Mouse (Mus musculus) layer of hippocampus, adult 18-20 months (tissue): Measurements from ENCODE around the gene Olfr288. TPM values are rescaled to one million over a fixed set of nuclear protein-coding genes. Genes with fewer than 3 reads are reported as not detected.

Source experiments
- DNase-seq, 2 experiments: peaks; one replicate each; pipeline ENCODE4 v3.0.0; 2022; ENCODE audit warnings: low spot score in 2 of 2
- long read RNA-seq: library from polyadenylated mRNA; stranded (forward); transcript quantifications from one replicate; pipeline ENCODE4 v2.0.0, GENCODE M21; 2021
- total RNA-seq, 2 experiments: library from RNA; stranded (reverse); gene quantifications; 2 replicates each; pipeline ENCODE4 v1.2.3; 2021

Gene Olfr288
- total RNA-seq, result under 1 TPM in 1 of 2 experiments, not detected in 1; 0.68 TPM
- long read RNA-seq, result 0 reads

GRCm38 (mm10) chr15:98195442-98195841 lies at the start of gene Olfr288:
TSS of gene Olfr288 (minus strand) at chr15:98195542.
- DNase-seq, result no peak

DNA sequence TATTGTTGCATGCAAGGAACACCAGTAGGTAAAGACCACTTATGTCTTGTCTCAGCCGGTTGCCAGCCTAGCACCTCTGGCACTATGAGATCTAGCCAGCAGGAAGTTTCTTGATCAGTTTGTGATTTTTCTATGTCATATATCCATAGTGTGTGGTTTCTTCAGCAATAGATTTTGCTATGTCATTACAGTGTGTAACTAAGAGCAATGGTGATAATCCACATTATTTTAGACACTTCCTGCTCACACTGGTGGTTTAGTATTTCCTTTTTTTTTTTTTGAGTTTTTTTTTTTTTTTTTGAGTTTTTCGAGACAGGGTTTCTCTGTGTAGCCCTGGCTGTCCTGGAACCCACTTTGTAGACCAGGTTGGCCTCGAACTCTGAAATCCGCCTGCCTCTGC lies 40.1 kb upstream of the Olfr288 start:
- no peak for DNase-seq

DNA sequence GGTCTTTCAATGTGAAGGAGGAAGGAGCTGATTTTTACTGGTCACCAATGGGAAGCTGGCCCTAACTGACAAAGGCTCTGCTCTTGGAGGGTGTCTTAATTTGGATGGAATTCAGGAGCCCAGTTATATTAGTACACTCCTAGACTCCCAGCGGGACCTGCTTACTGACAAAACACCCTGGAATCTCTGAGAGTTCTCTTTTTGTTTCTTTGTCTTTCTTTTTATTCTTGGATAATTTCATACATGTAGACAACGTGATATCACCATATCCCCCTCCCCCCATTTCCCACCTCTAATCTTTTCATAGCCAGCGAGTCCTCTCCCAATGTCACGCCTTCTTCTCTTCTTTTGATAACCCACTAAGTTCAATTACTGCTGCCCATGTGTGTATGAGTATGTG lies 39.0 kb upstream of the Olfr288 start, which contains the start of gene Olfr286:
TSS of gene Olfr286 (minus strand) at position 101 of the 400 bp plus-strand sequence.
- no peak for DNase-seq

- no peak for DNase-seq
Measured at GRCm38 (mm10) chr15:98226096-98226495, 30.8 kb upstream of the Olfr288 start.

DNA sequence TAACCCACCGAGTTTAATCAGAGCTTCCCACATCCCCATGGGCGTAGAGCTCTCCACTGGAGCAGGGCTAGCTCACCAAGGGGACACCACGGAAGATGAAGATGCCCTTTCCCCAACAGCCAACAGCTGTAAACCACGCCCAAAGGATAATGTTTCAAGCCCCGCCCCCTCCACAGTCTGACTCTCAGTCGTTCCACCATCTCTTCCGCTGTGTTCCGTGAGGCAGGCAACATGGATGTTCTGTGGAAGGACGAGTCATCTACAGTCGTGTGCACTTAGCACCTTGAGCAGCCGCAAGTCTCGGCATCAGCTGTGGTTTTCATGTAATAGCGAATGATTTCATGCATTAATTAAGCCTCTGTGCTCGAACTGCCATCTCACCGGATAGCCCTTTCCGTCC lies 30.3 kb upstream of the Olfr288 start:
- DNase-seq, result no peak

DNA sequence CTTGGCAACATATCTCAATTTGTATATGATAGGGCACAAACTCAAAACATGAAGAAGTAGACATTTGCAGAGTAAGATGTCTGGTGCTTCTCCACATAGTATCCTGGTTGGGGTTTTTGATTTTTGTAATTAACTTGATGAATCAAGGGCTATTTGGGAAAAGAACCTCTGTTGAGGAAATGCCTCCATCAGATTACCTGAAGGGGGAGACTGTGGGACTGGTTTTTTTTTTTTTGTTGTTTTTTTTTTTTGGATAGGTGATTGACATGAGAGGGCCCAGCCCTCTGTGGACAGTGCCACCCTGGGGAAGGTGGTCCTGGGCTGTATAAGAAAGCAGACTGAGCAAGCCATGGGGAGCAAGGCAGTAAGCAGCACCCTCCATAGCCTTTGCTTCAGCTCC lies 27.0 kb upstream of the Olfr288 start:
- no peak for DNase-seq

DNA sequence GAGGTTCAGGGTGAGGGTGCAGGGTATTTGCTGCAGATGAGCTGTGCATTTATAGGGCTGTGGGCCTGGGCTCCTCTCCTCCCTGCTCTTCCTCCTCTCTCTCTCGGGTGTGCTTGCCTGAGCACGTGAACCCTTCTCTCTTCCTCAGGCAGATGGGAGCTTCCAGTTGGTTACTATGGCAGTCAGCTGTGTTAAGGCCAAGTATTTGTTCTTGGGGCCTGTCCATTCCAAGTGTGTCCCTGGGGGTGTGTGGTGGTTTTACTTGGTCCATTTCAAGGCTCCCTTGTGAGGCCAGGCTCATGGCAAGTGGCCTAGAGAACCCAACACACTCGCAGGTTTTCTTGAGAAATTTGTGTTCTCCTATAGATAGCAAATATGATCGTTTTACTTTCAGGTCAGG lies 25.5 kb upstream of the Olfr288 start, which contains the start of the genes Gm44579 and Olfr287:
TSS of gene Gm44579 (minus strand) at position 101 of the 400 bp plus-strand sequence.
TSS of gene Olfr287 (minus strand) at position 180 of the 400 bp plus-strand sequence.
- DNase-seq, result peak in 1 of 2 experiments; percentile 2

DNA sequence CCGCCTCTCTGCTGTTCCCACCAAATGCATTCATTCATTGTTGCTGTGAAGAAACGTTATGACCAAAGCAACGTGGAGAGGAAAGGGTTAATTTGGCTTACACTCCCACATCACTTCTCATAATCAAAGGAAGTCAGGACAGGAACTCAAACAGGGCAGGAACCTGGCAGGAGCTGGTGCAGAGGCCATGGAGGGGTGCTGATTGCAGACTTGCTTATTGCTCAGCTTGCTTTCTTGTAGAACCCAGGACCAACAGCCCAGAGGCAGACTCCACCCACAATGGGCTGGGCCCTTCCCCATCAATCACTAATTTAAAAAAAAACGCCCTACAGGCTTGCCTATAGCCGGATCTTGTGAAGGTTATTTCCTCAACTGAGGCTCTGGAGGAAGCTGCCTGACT lies 18.8 kb upstream of the Olfr288 start:
- DNase-seq, result no peak

GRCm38 (mm10) chr15:98213336-98213870 lies 18.1 kb upstream of the Olfr288 start:
- DNase-seq, result no peak

DNA sequence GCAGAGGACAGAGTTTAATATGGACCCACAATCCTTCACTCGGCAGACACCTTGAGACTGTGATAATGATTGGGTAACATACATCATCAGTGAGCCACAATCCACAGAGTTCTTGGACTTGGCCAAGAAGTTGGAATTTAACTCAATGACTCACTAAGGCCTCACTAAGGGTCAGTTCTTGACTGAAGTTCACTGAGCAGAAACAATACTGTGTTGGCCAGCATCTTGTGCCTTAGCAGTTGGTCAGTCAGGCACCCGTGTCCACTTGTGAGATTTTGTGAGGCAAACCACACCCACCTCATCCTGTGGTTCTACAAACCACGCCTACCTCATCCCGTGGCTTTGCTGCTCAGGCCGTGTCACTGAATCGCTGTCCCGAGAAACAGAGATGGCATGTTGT lies 14.3 kb upstream of the Olfr288 start:
- DNase-seq, result no peak

DNA sequence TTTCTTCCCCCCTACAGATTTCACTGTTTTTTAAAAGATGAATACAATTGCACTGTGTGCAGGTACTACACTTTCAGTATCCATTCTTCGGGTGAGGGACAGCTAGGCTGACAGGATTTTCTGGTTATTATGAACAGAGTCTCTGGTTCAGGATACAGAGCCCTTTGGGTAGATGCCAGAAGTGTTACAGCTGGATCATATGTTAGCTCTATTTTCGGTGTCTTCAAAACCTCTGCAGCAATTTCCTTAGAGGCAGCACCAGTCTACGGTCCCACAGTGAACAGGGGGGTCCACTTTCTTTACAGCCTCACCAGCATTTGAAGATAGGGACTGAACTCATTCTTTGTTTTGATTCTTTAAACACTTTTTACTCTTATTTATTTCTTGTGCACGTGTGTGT lies 10.9 kb downstream of the Olfr288 start:
- DNase-seq, result no peak

DNA sequence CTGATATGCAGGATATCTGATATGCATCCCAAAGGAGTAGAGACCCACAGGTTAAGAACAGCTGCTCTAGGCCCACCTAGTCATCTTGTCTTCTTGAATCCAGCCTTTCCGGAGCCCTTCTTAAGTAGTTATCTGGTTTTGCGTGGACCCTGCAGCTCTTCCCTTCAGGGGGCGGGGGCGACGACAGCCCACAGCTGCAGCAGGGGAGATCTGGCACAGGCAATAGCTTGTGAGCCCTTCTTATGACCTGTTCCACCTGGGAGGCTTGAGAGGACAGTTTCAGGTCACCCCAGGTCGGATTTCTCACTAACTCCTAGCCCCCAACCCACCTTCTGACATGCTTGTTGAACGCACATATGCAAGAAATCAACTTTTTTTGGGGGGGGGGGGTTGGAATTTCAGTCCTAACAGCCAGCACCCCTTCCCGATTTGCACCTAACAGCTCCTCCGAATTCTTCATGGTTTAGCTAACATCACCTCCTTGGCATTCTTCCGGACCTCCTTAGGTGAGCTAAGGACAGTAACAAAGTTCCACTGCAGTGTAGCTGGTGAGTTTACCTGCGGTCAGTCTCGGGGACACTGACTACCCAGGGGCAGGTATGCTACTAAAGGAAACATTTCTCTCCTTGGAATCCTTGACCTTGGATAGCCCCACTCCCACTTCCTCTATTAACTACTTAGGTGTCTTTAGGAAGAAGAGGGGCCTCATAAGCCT lies 13.3 kb downstream of the Olfr288 start:
- no peak for DNase-seq

GRCm38 (mm10) chr15:98181132-98181711 lies 14.1 kb downstream of the Olfr288 start:
- DNase-seq, result peak; percentile 91

DNA sequence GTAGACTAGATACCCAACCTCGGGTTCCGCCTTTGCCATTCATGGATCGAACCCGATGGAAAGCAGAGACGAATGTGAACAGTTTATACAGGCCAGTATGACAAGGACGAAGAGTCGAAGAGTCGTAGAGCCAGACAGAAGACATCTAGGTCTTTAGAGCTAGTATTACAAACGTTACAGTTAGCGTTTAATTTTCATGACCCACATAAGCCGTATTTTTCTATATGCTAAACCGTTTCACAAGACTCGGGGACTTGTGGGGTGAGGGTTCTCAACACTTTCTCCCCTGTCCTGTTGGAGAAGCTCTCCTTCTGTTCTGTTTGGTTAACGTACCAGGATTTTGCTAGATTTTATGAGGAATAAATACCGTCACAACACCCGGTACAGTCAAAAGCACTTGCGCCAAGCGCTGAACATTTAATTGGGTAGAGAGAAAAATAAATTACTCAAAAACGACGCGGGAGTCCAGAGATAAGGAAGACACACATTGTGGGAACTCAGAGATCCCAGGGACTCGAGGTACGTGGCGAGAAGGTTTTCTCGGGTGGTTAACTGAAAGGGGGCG lies 14.7 kb downstream of the Olfr288 start:
- no peak for DNase-seq

DNA sequence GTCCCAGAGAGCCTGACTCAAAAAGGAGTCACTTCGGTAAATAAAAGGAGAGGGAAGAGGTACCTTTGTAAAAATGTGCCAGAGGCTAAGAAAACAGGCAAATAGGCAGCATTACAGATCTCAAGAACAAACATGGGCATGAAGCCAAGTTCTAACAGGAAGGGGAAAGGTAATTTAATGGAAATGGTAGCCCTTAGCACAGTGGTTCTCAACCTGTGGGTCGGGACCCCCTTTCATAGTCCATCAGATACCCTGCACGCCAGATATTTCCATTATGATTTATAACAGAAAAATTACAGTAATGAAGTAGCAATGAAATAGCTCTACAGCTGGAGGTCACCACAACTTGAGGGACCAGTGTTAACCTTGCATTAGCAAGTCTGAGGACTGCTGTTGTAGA lies 18.0 kb downstream of the Olfr288 start:
- no peak for DNase-seq

GRCm38 (mm10) chr15:98173821-98174220 lies 21.5 kb downstream of the Olfr288 start:
- DNase-seq, result peak; percentile 78 to 92

DNA sequence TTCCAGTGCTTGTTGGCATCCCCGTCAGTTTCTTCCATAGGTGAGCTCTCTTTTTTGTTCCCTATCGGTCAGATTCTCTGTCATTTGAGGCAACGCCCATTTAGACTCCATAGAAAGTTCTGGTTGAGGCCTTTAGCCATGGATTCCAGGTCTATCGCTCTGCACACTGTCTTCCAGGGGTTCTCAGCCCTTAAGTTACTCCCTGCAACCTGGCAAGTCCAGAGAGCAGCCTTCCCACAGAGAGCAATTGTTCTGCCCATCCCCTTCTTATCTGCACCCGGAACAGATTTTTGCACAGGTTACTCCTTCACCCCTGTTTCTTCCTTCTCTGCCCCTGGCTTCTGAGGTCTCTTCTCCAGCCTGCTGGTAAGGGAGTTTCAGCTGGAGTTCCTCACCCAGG lies 23.2 kb downstream of the Olfr288 start:
- no peak for DNase-seq

DNA sequence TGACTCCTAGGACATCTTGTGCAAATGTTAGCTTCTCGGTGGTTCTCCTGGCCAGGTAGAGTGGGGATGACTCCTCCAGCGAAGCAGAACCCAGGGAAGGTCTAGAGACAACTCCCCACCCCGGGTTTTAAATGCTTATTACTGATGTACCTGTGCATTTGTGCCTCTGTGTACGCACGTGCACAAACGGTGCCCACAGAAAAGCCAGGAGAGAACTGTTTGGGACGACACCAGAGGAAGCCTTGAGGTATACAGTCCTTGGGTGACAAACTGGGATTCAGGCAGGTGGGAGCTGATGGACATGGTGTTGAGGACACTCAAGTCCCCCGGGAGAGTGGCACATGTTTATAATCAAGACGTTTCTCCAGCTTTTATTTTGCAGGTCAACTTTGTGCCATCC lies 24.4 kb downstream of the Olfr288 start:
- no peak for DNase-seq

DNA sequence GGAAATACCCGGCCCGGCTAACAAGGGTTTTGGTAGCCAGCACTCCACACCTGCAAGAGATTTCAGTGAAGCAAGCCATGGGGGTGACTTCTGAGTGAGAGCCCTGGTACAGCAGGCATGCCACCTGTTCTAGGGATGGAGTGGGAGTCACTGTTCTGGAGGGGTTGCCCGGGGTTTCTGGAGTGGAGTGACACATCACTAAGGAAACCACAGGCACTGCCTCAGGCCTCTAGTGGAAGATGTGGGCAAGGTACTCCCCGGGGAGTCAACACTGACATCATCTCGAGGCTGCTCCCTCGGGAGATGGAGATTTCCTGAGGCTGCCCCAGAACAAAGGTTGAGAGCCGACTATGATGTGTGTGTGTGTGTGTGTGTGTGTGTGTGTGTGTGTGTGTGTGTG lies 25.0 kb downstream of the Olfr288 start:
- DNase-seq, result peak; percentile 54 to 66

GRCm38 (mm10) chr15:98168622-98169004 lies 26.7 kb downstream of the Olfr288 start:
- no peak for DNase-seq

GRCm38 (mm10) chr15:98167645-98168621 lies 27.4 kb downstream of the Olfr288 start:
- DNase-seq, result peak; percentile 91 to 94
